Mouse (Mus musculus): ENCODE measurements around the gene Fastkd1. TPM values are rescaled to one million over a fixed set of nuclear protein-coding genes. Genes with fewer than 3 reads are reported as not detected.

The Fastkd1 gene
- polyA plus RNA-seq (2012; rRNA removed), result 13.1 and 14.6 TPM in 2 replicates

GRCm38 (mm10) chr2:69712981-69713625 is at the start of gene Fastkd1:
TSS of gene Fastkd1 (minus strand) at chr2:69713516.

GRCm38 (mm10) chr2:69722273-69722649 is 8.9 kb upstream of the Fastkd1 start, which contains the start of gene Ppig:
TSS of gene Ppig (plus strand) at chr2:69722545.

GRCm38 (mm10) chr2:69669853-69670252 is 43.5 kb downstream of the Fastkd1 start, which contains the start of gene Klhl41:
TSS of gene Klhl41 (plus strand) at chr2:69670120.

GRCm38 (mm10) chr2:69646726-69647490 is 66.4 kb downstream of the Fastkd1 start, which contains the start of gene Bbs5:
TSS of gene Bbs5 (plus strand) at chr2:69647171.

Other genes starting within 250 kb of the Fastkd1 start
- gene Lrp2, start 127.5 kb downstream of the Fastkd1 start, polyA plus RNA-seq (2012; rRNA removed), result 1.9 and 2.2 TPM in 2 replicates
- 21.6 and 22.6 TPM in 2 replicates for gene Bbs5, start 66.3 kb downstream of the Fastkd1 start, polyA plus RNA-seq (2012; rRNA removed)
- gene Klhl41, start 43.4 kb downstream of the Fastkd1 start, polyA plus RNA-seq (2012; rRNA removed), result 0.36 and 4.3 TPM in 2 replicates
- 26.1 and 27.0 TPM in 2 replicates for gene Ppig, start 9.0 kb upstream of the Fastkd1 start, polyA plus RNA-seq (2012; rRNA removed)
- 3.9 and 4.9 TPM in 2 replicates for gene Ccdc173, start 76.1 kb upstream of the Fastkd1 start, polyA plus RNA-seq (2012; rRNA removed)
- 36.4 and 39.3 TPM in 2 replicates for gene Phospho2, start 76.1 kb upstream of the Fastkd1 start, polyA plus RNA-seq (2012; rRNA removed)
- gene Klhl23, start 108.4 kb upstream of the Fastkd1 start, polyA plus RNA-seq (2012; rRNA removed), result 42.5 and 42.8 TPM in 2 replicates
- gene Ssb, start 148.0 kb upstream of the Fastkd1 start, polyA plus RNA-seq (2012; rRNA removed), result 166 and 188 TPM in 2 replicates
- gene Mettl5, start 172.1 kb upstream of the Fastkd1 start, polyA plus RNA-seq (2012; rRNA removed), result 13.6 and 13.7 TPM in 2 replicates
- 43.4 and 44.4 TPM in 2 replicates for gene Ubr3, start 183.7 kb upstream of the Fastkd1 start, polyA plus RNA-seq (2012; rRNA removed)

All from central nervous system, embryonic 14 days (tissue).